Mouse (Mus musculus) gastrocnemius, postnatal 4 days (tissue): ENCODE measurements at regions not wholly inside any gene's neighbourhood (a gene's known extent, or its start where the extent isn't known, plus 50 kb on each side); places are given as distances from the start of the nearest gene placed in this dataset.

Experiments used
- DNase-seq, 2 experiments: peaks; one replicate each; pipeline ENCODE4 v3.0.0; 2021 to 2022; ENCODE audit warnings: low spot score in 2 of 2, mixed read lengths in 2 of 2

GRCm38 (mm10) chr1:44957125-44957524 is 354.2 kb upstream of the Col3a1 start:
- DNase-seq, result no peak

- DNase-seq, result no peak
These were observed 324.2 kb upstream of the Col3a1 start for GRCm38 (mm10) chr1:44987171-44987570.

GRCm38 (mm10) chr1:45020516-45020915 is 290.8 kb upstream of the Col3a1 start:
- no peak for DNase-seq

DNA sequence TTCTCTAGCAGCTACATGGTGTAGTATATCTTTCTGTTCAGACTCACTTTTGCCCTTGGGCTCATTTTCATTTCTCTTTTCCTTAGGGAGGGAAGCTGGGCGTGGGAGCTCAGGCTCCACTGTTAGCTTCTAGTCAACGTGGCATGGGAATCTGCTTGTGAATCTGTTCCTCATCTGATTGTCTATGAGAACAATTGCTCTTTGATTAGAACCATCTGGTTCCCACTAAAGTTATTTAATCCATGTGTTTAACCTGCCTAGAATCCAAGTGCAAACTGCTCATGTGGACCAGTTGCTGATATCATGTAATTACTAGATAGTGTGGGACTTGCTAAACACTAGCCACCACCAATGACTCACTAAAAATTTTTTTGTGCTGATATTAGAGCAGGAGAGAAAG is 290.1 kb upstream of the Col3a1 start:
- no peak for DNase-seq

DNA sequence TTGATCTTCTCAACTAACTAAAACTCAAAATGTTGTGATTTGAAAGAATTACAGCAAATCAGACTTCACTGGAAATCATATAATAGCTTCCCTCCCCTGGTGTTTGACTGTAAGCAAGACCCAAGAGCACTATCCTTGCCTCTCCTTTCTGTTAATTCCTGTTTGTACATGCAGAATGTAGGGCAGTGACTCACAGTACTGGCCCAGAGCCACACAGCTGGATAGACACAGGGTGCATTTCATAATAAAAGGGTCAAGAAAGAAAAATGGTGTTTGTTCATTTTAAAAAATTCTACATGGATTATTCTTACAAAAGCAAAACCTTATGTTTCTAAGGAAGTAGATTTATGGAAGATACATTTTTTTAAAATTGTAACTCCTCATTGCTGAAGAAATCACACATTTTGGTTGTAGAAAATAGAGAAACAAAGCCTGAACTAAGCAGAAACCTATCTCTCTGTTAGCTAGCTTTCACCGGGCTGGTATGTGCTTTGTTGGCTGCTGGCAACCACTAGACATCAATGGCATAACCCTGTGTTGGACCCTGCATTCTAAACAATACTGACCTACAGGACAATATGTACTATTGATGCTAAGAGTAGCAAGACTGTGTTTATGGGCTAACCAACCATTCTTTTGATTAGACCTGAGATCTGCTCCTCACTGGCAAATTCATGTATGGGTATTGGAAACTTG is 289.0 kb upstream of the Col3a1 start:
- DNase-seq, result peak; percentile 48 to 86

DNA sequence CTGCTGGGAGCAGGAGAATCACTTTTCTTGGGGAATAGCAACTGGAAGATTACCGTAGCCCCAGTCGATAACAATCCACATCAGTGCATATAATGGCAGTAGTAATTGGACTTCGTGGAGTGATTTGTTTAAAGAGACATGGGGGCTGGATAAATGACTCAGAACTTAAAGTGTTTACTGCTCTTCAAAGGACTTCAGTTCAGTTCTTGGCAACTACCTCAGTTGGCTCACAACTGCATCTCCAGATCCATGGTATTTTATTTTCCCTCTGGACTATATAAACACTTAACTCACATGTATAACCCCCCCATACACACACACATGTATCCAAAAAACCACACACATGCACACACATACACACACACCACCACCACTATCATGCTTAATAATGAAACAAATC is 288.0 kb upstream of the Col3a1 start:
- DNase-seq, result no peak

- DNase-seq, result no peak
These were observed 279.8 kb upstream of the Col3a1 start for GRCm38 (mm10) chr1:45031436-45032027.

DNA sequence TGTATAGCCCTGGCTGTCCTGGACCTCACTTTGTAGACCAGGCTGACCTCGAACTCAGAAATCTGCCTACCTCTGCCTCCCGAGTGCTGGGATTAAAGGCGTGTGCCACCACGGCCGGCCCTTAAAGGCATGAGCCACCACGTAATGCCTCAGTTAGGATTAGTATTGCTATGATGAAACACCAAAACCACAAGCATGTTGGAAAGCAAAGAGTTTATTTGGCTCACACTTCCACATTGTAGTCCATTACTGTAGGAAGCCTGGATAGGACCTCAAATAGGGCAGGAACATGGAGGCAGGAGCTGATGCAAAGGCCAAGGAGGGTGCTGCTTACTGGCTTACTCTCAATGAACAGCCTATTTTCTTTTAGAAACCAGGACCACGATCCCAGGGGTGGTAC is 278.0 kb upstream of the Col3a1 start:
- DNase-seq, result no peak

- no peak for DNase-seq
These were observed 270.0 kb upstream of the Col3a1 start for GRCm38 (mm10) chr1:45041328-45041727.

DNA sequence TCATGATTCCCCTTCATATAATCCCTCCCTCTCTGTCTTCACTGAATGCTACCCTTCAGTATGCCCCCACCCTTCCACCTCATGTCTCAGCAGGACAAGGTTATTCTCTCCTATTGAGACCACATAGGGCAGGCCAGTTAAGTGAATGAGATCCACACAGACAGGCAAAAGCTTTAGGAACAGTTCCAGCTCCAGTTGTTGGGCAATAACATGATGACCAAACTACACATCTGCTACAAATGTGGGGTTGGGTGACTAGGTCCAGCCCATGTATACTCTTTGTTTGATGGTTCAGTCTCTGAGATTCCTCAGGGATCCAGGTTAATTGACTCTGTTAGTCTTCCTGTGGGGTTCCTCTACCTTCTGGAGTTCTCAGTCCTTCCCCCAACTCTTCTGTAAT is 269.5 kb upstream of the Col3a1 start:
- no peak for DNase-seq

DNA sequence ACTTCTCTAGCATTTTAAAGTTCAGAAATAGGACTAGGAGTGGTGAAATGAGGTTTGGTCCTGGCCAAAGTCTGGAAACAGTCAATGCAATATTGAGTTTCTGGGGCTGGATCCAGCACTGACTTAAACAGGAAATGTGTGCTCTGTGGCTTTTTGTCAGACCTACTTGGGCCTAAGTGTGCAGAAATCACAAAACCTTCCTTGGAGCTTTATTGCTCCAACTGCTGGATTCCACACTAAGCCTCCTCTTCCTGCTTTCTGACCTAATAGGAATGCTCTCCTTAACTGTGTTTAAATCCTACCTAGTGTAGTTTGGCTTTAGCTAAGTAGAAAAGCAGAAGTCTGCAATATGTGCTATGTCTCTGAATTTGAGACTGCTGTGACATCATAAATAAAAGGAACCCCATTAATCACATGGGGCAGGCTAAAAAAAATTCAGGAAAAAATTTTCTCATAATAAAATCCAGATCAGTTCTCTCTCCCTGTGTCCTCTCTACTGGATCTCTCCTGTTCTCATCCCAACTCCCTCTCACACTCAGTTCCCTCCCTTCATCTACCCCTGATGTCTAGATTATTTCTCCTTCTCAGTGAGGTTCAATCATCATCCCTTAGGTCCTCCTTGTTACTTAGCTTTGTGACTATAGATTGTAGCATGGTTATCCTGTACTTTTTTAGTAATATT is 268.0 kb upstream of the Col3a1 start:
- peak in 1 of 2 experiments; percentile 21 for DNase-seq

- peak in 1 of 2 experiments; percentile 13 for DNase-seq
These were observed 220.3 kb upstream of the Col3a1 start for GRCm38 (mm10) chr1:45090841-45091535.

DNA sequence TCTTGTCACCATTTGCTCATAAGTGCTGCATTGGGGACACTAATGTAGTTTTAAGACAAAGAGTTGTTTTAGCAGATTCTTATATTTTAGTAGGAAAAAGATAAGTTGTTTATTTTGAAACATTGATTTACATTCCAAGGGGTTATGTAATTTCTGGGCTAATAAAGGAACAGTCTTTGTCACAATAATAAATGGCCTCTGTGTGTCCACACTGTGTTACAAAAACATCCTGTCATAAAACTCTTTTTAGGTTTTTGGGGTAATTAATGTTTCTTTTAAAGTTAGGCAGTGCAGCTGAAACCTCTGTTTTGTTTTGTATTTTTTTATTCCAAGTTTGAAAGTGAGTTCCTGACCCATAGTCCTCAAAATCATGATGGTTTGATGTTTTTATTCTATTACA is 210.4 kb upstream of the Col3a1 start:
- DNase-seq, result no peak

DNA sequence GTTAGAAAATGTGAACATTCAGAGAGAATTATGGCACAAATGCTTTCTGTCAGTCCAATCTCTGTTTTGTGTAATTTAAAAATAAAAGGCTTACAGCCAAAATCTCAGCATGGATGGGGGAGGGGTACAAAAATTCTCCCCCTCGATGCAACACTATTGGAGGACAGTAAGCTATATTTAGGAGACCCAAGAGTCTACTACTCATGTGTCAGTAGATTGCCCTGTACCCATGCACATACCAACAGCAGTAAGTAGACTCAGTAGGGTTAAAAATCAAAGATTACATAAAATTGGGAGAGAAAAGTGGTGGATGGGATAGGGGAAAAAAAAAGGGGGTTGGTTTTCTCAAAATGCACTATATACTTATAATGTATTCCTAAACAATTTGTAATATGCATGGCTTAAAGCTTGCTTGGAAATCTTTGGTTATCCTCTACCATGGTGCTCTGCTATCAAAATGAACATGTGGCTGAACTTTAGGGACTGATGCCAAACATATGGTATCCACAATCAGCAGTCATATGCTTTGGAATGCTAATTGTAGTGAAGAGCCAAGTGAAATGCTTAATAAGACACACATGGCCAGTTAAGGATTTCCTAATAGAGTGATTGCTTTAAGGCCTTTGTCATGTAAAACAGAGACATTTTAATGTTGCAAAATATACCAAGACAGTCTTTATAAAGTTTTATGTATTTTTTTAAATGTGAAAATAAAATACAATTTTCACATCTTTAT is 194.8 kb upstream of the Col3a1 start:
- no peak for DNase-seq

- DNase-seq, result no peak
These were observed 176.1 kb upstream of the Col3a1 start for GRCm38 (mm10) chr1:45135152-45135714.

DNA sequence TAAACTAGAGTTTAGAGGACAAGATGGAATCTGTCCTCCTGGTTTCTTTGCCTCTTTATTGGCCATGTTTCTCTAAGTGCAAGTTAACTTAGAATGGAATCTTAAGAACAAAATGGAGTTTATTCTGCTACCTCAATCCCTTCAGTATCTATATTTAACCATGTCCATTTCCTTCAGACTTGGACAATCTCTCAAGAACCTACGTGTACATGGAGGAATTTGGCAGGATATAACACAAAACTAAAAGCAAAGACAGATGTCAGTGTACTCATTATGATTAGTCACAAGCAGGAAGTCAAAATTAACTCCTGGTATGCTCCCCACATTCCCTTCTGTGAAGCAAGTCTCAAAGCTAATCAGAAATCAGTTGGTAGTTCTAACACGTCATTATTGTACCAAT is 164.3 kb upstream of the Col3a1 start:
- DNase-seq, result no peak

DNA sequence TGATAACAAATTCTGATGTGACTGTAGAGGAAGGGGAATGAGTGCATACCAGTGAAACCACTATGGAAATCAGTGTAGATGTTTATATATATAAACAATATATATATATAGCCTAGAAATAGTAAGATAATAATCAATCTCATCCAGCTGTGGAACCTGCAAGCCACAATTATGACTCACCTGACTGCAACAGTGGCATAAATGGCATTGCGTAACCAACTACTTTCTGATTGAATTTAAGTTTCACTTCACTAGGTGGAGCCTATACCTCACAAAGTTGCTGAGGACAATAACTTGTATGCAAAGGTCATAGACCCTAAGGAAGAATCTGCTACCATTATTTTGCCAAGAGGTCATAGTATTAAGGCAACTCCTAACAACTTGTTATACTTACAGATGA is 129.7 kb upstream of the Col3a1 start:
- no peak for DNase-seq

DNA sequence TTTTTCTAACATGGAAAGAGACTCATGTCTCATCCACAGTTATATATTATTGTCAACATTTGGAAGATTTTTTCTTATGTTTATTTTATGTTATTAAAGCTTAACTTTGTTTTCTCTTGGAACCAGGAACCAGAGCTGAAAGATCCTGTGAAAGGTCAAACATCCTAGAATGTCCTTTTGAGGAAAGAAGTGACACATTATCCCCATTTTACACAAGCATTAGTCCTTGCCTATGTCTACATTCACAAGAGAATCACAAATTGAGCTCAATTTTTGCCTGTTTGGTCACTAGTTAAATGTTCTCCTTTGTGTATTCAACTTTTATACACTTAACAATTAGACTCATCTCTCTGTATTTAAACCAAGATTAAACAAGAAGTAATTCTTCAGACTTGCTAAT is 126.0 kb upstream of the Col3a1 start:
- DNase-seq, result no peak

DNA sequence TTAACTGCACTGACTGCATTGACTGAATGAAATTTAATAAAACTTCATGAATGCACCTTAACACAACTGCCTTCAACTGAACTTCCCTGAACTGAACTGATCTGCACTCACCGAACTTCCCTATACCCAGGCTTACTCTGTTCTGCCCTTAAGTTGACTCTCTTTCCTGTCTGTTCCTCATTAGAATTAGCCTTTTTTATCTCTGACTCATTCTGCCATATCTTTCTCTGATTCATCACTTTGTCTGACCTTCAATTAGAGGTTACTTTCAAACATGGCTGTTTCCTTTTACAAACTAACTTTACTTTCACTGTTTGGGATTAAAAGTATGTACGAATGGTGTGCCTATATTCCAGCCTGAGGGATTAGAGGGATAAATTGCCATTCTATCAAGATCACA is 103.4 kb upstream of the Col3a1 start:
- DNase-seq, result no peak

GRCm38 (mm10) chr1:45216272-45216671 is 95.1 kb upstream of the Col3a1 start:
- no peak for DNase-seq
